Mouse (Mus musculus): ENCODE data around the gene Dclre1b.

- TF ChIP-seq CTCF (IDR thresholded peaks at IDR 0.05; ENCODE audit: low read depth) (no peak), EP300 (optimal IDR thresholded peaks at IDR 0.05) (no peak)
Observed at GRCm38 (mm10) chr3:103790346-103791145, 18.7 kb downstream of the Dclre1b start.

Measured in stomach, postnatal 0 days (tissue).